Mouse (Mus musculus) kidney, adult 2 months (tissue): Measurements from ENCODE around the gene Csnk2b.

Experiments
- CTCF ChIP-seq: fragments of 200-500 bp; conservative IDR thresholded peaks from 2 replicates; pipeline ENCODE4 v1.5.1; 2011; ENCODE audit warnings: low read depth, mild to moderate bottlenecking, control low read depth, low read length, moderate library complexity, mixed read lengths; ENCODE audit not compliant: insufficient read depth, insufficient read length
- POLR2A ChIP-seq: fragments of 200-500 bp; IDR thresholded peaks from one replicate; pipeline ENCODE4 v1.6.1; 2011; ENCODE audit warnings: low read depth, low read length, control low read depth

DNA sequence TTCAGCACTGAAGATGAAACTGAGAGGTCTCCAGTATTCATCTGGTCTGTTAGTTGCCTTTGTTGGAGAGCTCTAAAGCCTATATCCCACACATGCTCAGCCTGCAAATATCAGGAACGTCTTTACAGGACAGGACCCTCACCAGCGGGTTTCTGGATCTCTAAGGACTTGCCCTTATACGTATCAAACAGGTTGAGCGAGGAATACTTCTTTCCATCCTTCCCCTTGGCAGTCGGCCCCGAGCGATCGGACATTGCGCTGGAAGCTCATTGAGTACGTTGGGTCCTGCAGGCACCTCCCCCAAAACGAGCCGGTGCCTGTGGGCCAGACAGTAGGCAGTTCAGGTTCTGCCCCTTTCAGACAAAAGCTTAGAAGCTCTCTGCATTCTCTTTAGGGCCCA lies 40.9 kb upstream of the Csnk2b start:
- TF ChIP-seq POLR2A, result no peak
- TF ChIP-seq CTCF, result no peak
